Mouse (Mus musculus) ovary, adult 18-20 months (tissue): ENCODE measurements around the gene Ccdc114.
"Not testable (repeated sequence)": the region's sequence is repeated elsewhere in the genome, so short reads cannot be mapped to it uniquely, and the experiment has no call there.

Experiments used
- DNase-seq: peaks from one replicate; pipeline ENCODE4 v3.0.0; 2022; ENCODE audit warnings: low spot score, mixed read lengths

Ccdc114 gene

DNA sequence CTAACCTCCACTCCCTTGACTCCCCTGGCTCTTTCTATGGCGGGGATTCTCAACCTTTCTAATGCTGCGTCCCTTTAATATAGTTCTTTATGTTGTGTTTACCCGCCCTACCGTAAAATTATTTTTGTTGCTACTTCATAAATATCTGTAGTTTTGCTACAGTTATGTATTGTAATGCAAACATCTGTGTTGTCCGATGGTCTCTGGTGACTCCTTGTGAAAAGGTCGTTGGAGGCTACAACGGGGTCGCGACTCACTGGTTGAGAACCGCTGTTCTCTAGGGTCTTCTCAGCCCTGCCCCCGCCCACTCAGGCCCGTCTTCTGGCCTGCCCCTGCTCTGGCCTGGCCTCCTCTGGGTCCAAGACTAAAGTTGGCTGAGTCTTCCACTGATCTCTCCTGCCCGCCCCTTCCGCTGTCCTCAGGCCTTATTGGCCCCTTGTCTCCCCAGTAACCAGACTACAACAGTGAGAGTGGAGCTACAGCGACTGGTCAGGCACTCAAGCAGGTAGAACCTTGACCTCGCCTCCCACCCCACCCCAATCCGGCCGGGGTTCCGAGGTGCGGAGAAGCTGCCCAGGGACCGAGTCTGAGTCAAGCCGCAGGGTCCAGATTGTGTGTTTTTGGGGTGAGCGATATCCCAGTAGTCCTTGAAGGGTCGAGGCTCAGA is at the start of gene Ccdc114:
Ccdc114 (plus strand) TSS at position 311 of the 667 bp plus-strand sequence.
- peak; percentile 78 for DNase-seq

DNA sequence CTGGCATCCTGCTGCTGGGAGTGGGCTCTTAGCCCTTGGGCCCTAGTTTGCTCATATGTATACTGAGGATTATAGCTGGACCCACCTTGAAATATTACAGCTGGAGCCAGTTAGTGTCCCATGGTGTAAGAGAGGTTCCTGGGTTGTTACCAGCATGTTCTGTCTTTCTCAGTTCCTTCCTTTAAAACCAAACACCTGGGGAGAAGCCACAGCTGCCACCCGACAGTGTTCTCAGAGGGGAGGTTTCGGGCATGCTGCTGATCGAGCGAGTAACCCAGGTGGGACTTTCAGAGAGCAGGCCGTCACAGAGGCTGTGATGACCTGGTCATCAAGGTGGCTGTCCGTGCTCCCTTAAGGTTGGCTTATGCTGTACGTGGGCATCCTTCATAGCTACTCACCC is 47.0 kb upstream of the Ccdc114 start:
- no peak for DNase-seq

DNA sequence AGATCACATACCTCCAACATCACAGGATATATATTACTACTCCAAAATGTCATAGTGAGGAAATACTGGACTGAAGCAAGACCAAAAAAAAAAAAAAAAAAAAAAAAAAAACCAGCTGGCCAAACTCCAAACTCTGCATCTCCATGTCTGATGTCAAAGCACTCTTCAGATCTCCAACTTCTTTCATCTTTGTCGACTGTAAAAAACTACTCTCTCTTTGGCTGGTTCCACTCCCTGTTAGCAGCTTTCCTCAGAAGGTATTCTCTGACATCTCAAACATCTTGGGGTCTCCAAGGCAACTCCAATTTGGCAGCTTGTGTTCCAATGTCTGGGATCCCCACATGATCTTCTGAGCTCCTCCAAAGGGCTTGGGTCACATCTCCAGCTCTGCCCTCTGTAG is 45.6 kb upstream of the Ccdc114 start, which contains the start of gene Grin2d:
Grin2d (minus strand) TSS at position 101 of the 400 bp plus-strand sequence.
- not testable (repeated sequence) for DNase-seq

DNA sequence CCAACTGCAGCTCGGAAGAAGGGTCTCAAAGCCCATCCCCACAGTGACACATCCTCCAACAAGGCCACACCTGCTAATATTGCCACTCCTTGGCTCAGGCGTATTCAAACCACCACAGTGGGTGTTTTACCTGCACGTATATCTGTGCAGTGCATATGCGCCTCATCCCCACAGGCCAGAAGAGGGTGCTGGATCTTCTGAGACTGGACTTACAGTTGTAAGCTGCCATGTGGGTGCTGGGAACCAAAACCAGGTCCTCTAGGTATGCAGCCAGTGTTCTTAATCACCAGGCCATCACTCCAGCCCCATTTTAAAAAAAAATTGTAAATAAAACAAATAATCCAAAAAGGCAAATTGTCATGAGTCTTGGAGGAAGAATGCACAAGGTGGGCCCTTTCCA is 43.3 kb upstream of the Ccdc114 start:
- DNase-seq: no peak

DNA sequence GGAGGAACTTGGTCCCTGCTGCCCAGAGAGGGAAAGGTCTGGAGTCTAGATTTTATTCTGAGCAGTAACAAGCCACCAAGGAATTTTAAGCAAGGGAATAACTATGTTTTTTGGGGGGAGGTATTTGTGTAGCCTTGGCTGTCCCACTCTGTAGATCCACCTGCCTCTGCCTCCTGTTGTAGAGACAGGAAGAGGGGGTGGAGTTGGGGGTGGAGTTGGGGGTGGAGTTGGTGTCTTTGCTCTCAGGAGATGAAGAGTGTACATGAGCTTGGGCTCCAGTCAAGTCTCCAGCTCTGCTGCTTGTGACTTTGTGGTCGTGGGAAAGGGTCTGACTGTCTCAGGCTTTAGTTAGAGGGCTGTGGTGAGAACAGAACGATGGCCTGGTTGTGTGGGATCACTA is 42.9 kb upstream of the Ccdc114 start:
- no peak for DNase-seq

DNA sequence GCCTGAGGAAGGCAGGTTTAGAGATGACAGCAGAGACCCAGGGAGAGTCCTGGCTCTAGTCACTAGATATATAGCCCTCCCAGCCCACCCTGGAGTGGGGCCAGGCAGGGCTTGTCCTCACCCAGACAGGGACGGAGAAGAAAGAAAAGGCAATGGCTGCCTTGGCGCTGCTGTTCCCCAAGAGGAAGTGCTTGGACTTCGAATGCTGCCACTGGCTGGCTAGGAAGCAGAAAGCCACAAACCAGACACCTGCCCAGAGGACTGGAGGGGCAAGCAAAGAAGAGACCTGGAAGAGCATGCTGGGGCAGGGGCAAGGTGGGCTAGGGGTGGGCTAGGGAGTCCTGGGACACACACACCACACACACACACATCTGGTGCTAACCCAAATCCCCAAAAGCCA is 36.6 kb upstream of the Ccdc114 start:
- no peak for DNase-seq

DNA sequence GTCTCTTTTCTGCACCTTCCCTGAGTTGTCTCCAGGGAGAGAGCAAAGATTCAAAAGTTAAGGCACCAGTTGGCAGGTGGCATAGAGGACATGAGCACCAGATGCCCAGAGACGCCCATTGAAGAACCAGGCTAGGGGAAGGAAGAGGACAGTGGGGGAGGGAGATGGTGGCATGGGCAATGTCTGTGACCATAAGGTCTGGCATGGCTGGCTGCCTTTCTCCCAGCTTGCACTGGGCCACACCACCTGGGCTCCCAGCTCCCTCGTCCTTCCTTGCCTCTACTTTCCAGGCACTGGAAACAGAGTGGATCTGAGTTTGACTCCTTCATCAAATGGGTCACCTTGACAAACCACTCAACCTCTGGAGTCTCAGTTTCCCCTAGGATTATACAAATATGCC is 31.2 kb upstream of the Ccdc114 start:
- no peak for DNase-seq

DNA sequence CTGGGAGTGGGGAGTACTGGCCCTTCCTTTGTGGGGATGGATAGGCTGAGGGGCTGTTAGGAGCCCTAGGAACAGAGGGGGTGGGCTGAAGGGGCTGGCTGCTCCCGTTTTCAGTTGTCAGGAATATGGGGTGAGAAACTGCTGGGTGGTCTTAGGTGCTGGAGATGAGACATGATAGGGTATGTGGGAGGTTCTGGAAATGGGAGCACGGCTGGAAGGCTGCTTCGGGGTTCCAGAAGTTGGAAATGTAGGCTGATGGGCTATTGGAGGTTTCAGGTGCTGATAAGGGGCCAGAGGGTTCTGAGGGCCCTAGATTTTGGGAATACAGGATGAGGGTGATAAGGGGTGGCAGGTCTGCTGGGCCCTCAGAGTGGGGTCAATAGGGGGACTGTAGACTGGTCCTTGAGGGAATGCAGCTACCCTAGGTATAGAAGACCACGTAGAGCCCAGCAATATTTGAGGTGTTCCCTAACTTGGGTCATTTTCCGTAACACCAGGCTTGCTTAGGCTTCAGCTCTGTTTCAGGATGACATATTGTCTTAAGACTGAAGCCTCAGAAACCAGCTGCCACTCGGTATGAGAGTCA is 27.8 kb upstream of the Ccdc114 start:
- no peak for DNase-seq

DNA sequence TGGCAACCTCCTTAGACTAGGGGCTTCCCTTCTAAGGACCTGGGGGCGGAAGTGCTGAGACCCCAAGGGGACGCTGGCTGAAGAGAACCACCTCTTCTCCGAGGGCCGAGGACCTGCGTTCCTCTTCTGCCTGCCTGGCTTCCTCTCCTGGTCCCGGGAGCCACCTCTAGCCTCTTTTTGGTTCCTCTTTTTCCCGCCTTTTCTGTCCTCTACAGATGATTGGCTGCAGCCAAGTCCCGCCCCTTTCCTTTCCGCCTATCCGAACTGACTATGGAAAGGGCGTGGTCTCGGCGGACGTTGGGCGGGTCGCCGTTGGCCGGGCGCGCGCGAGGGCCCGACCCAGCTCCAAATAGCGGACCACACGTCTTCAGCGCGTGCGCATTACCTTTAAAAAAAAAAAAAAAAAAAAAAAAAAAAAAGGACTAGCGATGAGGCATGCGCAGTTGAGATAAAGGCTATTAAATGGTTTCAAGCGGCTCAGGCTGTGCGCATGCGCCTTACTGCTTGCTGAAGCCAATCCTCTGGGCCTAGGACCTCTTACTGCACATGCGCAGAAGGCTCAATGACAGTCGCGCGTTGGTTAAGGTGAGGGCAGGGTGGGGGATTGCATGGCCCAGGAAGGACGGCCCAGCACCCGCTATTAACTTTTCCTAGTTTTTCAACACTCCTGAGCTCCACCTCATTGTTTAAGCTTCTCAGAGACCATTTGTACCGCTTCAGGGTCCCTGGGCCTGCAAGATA is 27.2 kb upstream of the Ccdc114 start, which contains the start of the genes Syngr4 and Tmem143:
Syngr4 (minus strand) TSS at position 198 of the 741 bp plus-strand sequence.
Tmem143 (plus strand) TSS at position 425 of the 741 bp plus-strand sequence.
- DNase-seq: peak; percentile 97

DNA sequence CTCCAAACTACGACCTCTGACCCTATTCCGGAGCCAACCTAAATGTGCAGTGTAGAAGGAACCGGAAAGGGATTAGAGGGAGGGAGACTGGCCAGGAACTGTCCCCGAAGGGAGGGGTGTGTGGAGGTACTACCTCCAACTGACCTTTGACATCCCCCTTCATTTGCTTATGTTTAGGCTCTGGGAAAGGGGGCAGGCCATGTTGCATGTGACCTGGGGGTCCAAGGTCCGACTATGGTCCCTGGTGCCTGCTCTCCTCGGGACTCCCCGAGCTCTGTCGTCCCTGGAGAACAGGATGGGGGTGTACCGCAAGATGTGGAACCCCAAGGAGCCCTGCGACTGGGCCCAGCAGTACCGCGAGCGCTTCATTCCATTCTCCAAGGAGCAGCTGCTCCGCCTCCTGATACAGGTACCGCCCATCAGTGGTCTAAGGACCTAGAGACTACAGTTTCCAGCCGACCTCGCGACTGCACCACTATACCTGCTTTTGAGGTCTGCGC is 26.6 kb upstream of the Ccdc114 start:
- DNase-seq: peak; percentile 44

DNA sequence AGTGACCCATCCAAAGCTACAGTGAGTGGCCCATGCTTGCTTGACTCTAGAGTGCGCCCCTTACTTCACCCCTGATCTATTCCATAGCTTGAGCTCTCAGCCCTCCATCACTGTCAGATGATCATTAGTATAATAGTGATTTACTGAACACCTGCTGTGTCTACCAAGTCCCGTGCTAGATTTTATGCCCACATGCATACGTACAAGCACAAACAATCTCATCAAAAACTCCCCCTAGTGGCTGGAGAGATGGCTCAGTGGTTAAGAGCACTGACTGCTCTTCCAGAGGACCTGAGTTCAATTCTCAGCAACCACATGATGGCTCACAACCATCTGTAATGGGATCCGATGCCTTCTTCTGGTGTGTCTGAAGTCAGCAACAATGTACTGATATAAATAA is 25.7 kb upstream of the Ccdc114 start:
- DNase-seq: not testable (repeated sequence)

DNA sequence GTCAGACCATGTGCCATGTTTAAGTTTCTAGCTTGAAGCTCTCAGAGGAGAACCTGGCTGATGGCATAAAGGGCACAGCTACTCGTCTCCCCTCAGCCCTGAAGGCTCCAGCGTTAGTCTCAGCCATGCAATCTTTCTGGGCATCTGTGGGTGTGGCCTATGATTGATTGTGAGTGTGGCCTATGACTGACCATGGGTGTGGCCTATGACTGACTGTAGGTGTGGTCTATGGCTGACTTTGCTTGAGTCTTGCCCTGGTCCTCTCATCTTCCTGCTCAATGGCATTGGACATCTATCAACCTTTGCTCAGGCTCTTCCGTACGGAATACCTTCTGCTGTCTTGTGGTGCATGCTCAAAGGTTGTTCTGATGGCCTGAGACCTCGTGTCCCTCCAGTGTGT is 22.3 kb upstream of the Ccdc114 start:
- no peak for DNase-seq

DNA sequence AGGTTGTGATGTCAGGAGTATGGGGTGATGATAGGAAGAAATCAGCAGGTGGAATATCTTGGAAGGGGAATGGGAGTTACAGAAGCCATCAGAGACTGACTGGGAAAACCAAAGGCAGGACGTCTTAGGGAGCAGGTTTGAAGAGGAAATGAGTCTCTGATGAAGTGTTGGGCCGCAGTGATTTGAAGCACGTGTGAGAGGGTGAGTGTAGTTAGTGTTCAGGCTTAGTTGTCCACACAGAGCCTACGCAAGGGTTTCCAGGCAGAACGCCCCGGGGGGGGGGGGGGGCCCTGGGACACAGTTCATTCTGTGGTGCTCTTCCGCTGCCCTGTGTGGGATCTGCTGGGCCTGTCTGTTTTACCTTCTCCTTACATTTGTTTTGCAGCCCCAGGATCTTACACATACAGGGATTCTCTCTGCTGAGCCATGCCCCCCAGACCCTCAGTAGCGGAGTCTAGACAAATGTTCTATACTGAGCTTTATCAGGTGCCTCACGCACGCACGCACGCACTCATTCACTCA is 21.3 kb upstream of the Ccdc114 start:
- DNase-seq: no peak

DNA sequence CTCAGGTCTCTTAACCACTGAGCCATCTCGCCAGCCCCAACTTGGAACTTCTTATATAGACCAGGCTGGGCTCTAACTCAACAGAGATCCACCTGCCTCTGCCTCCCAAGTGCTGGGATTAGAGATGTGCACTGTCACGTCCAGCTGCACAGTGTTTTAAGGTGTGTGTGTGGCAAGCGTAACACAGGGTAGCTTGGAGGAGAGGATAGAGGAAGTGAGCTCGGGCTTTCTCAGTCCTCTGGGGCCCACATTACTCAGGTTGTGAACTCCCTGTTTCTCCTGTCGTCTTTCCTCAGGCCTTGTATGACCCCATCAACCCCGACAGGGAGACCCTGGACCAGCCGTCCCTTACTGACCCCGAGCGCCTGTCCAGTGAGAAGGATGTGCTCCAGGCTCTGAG is 17.2 kb upstream of the Ccdc114 start:
- DNase-seq: no peak

DNA sequence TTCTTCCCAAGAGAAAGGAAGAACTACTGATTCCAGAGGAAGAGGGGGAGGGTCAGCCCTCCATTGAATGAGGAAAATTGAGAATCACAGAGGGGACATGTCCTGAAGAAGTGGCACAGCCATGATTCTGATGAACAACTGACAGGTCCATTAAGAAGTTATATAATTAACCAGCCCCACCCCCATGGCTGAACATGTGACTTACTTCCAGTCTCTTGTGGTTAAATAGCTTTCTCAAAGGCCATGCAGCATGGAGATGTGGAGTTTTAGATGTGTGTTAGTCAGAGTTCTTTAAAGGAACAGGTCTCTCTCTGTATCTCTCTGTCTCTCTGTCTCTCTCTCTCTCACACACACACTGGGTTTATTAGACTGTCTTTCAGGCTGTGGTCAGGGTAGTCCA is 15.5 kb upstream of the Ccdc114 start:
- DNase-seq: no peak

DNA sequence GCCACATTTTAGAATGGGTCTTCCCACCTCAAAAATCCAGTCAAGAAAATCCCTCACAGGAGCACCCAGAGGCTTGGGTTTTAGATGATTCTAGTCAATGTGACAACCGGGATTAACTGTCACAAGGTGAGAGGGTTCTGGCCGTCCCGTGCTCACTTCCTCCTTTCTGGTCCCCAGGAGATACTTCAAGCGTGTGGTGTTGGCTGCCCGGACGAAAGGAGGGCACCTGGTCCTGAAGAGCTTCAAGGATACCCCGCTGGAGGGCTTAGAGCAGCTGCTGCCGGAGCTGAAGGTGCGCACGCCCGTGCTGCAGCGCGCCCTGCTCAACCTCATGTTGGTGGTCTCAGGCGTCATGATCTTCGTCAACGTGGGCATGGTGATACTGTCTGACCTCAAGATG is 14.7 kb upstream of the Ccdc114 start:
- no peak for DNase-seq

DNA sequence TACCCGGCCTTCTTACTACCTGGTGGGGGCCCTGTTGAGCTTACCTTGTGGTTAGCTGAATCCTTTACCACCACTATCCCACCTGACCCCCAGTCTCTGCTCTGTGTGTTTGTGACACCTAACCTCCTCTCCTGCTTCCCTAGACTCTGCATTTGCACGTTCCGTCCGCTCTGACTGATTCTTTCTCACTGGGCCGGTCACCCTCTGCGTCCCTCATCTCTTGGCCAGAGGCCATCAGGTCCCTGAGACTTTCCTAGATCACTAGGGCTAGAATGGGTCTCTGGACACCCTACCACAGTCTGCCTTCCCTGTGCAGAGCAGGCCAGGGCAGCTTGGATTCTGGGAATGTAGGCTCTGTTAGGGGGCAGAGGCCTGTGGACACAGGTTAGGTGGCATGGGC is 9.8 kb upstream of the Ccdc114 start:
- no peak for DNase-seq

DNA sequence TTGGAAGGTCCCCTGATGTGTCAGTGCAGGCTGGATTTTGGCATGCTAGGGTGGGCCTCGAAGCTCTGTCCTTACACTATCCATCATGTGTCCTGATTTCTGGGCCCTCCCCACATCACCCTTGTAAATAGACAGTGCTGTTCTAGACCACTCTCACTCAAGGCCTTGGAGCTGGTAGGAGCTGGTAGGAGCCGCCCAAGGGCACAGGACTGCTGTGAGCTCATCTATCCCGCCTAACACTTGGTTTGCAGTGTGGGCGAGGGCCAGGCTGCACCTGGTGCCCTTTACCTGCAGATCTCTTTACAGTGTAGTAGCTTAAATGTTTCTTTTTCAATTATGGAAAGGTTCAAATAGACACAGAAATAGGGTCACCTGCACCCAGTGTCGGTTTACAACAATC is 8.9 kb upstream of the Ccdc114 start:
- no peak for DNase-seq

DNA sequence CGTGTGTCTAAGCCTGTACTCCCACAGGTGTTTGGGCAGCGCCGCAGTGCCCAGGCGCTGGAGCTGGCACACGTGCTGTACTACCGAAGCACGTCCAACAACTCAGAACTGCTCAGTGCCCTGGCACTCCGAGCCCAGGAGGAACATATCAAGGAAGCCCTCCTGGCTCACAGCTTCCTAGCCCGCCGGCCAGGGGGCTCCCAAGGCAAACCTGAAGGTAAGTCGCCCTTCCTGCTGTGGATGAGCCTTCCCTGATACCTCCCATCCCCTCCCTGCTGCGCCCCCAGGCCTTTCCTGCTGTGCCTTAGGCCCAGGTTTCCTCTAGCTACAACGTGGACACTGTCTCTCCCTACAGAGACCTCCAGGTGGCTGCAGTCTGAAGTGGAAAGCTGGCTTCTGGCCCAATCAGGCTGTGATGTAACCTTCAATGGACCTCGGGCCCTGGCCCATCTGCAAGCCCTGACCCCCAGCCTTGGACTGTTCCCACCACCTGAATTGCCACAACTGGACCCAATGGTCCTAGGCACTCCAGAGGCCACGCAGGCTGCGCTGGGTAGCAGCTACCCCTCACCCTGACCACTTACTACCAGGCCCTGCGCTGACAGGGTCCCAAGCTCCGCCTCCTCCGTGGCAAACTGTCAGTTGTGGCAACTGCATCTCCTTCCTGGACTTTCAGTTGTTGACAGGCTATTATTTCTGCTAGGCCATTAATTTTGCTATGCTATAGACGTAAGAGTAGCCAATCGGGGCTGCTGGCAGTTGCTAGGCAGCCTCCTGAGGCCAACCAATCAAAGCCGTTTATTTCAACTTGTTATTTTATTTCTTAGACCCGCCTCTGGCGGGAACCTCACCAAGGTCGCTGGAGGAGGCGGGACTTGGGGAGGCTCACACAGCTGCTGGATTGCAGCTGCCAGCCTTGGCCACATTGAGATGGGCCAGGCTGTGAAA is 7.5 kb upstream of the Ccdc114 start:
- peak; percentile 92 for DNase-seq

DNA sequence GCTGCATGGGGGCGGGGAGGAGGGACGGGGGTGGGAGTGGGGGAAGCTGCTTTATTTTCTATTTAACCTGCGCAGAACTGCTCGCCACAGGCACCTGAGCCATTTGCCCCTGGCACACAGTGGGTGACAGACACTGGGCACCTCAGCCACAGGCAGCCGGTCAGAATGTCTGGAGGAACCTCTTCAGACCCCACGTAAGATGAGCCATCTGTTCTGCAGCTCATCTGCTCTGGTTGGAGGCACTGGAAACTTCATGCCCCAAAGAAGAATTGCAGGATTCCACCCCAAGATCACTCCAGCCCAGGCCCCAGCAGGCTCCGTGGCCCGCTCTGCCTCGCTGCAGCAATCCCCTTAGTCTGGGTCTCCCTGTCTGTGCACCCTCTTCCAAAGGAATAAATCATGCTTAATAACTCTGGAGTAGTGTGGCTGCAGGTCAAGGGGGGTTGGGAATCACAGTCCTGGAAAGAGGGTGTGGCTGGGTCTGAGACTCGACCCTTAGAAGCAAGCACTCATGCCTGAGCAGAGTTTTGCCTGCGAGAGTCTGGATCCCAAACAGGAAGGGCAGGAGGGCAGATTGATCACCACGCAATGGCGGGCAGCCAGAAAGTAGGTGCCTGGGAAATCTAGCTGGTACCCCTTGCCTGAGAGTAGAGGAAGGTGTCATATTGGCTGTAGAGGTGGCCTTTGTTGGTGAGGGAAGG is 6.7 kb upstream of the Ccdc114 start:
- DNase-seq: no peak

DNA sequence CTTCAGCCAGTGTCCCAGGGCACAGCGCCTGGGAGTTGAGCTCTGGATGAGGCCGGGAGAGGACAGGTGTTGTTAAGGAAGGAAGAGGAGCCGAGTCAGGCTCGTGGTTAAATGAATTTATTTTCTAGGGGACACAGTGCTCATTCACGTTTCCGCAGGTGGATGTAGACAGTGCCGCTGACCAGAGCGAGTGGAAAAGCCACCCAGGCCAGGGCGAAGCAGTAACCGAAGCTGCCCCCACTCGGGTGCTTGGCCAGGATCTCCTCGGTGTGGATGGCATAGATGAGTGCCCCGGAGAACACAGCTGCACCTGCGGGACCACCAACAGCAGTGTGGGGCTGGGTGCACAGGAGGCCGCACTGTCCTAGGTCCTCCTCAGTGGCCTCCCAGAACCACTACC is 5.9 kb upstream of the Ccdc114 start:
- DNase-seq: no peak
